Mouse (Mus musculus): ENCODE results near the gene Igsf10. TPM values are rescaled to one million over a fixed set of nuclear protein-coding genes. Genes with fewer than 3 reads are reported as not detected.

The Igsf10 gene
- polyA plus RNA-seq, 2 experiments: 20.5 to 21.2 TPM

DNA sequence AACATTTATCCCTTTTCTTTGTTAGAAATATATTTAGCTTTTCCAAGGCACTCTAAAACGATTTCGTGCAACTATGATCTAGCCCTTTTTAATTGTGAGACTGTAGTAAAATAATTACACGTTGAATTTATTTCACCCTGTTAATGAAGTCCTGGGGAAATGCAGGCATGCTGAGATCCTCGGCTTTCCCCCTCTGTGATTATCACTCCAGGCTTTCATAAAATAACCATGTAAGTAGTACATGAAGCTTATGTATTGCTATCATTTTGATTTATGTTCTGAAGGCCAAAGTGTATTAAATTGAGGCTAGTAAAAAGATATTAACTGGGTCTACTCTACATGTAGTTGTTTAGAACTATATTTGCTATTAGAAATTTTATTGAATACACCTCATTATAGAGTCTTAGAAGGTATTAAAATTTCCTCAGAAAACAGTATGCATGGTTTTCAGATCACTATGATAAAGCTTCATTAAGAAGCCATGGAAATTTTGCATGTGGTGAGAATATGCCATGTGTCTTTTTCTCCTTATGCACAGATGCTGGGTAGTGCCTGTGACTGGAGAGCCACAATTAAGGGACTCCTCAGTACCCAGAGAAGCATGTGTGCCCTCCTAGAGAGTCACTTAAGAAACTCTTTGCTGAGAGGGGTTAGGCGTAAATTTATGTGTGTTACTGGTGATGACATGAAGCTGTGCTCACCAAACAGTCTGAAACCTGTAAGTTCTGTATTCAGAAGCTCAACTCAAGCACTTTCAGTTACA lies 50.6 kb downstream of the Igsf10 start:
- ATAC-seq (ENCODE audit: low FRiP score, low read depth): no peak
- no peak for DNase-seq (ENCODE audit: low spot score)

GRCm38 (mm10) chr3:59290551-59290950 lies 53.6 kb downstream of the Igsf10 start:
- ATAC-seq (ENCODE audit: low FRiP score, low read depth) (no peak), DNase-seq (ENCODE audit: low spot score) (no peak)
- Histone ChIP-seq H3K27ac (replicated peaks; ENCODE audit: low read depth, low read length) (no peak overlapping the region), H3K9ac (ENCODE audit: low read depth, low read length, severe bottlenecking) (no peak overlapping the region), H3K4me2 (replicated peaks; ENCODE audit: low read depth, low read length, severe bottlenecking) (no peak overlapping the region), H3K4me3 (replicated peaks; ENCODE audit: low read length) (no peak overlapping the region), H3K27me3 (ENCODE audit: control insufficient read depth, insufficient read depth, low read length) (no peaks in the 10 kb centered on the region), H3K4me1 (ENCODE audit: control insufficient read depth, insufficient read depth, low read length) (no peaks in the 10 kb centered on the region), H3K9me3 (ENCODE audit: control insufficient read depth, low read length) (no peaks in the 10 kb centered on the region), H3K36me3 (ENCODE audit: control insufficient read depth, insufficient read depth, low read length) (no peaks in the 10 kb centered on the region)
- TF ChIP-seq POLR2A (IDR thresholded peaks at IDR 0.05; ENCODE audit: borderline replicate concordance, extremely low read depth, insufficient read depth, insufficient read length): no peak
- 60% methylated on average over 2 of the region's 2 CpGs for WGBS

More for the DNA sequence above, 50.6 kb downstream of the Igsf10 start:
- no peak overlapping the region for H3K27ac ChIP-seq (replicated peaks; ENCODE audit: low read depth, low read length)
- no peak for TF ChIP-seq POLR2A (IDR thresholded peaks at IDR 0.05; ENCODE audit: borderline replicate concordance, extremely low read depth, insufficient read depth, insufficient read length)
- H3K4me2 ChIP-seq (replicated peaks; ENCODE audit: low read depth, low read length, severe bottlenecking): no peak overlapping the region
- H3K27me3 ChIP-seq (ENCODE audit: control insufficient read depth, insufficient read depth, low read length): no peaks in the 10 kb centered on the region
- no peaks in the 10 kb centered on the region for H3K36me3 ChIP-seq (ENCODE audit: control insufficient read depth, insufficient read depth, low read length)
- H3K9ac ChIP-seq (ENCODE audit: low read depth, low read length, severe bottlenecking): no peak overlapping the region
- WGBS: 50% methylated on average over 5 of the region's 5 CpGs
- no peaks in the 10 kb centered on the region for H3K9me3 ChIP-seq (ENCODE audit: control insufficient read depth, low read length)
- no peak overlapping the region for H3K4me3 ChIP-seq (replicated peaks; ENCODE audit: low read length)
- no peaks in the 10 kb centered on the region; the same call in 1 of the 2 replicates for H3K4me1 ChIP-seq (ENCODE audit: control insufficient read depth, insufficient read depth, low read length)

DNA sequence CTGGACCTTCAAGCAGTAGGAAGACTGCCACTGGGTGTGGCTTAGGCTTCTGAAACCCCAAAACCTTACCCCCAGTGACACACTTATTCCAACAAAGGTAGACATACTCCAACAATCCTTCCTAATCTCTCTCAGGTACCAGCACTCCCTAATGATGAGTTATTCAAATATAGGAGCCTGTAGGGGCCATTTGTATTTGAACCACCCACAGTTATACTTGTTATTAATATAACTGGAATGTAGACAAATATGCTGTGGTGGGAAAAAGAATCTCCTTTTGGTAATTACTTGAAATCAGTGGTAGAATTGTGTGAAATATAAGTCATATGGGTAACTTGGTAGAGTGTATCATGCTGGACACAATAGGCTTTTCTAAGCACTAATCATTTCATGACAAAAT lies 65.6 kb downstream of the Igsf10 start:
- Histone ChIP-seq H3K4me3 (replicated peaks; ENCODE audit: low read length) (no peak overlapping the region), H3K27ac (replicated peaks; ENCODE audit: low read depth, low read length) (no peak overlapping the region), H3K4me1 (ENCODE audit: control insufficient read depth, insufficient read depth, low read length) (no peaks in the 10 kb centered on the region), H3K36me3 (ENCODE audit: control insufficient read depth, insufficient read depth, low read length) (no peaks in the 10 kb centered on the region), H3K9ac (ENCODE audit: low read depth, low read length, severe bottlenecking) (no peak overlapping the region), H3K4me2 (replicated peaks; ENCODE audit: low read depth, low read length, severe bottlenecking) (no peak overlapping the region), H3K27me3 (ENCODE audit: control insufficient read depth, insufficient read depth, low read length) (no peaks in the 10 kb centered on the region), H3K9me3 (ENCODE audit: control insufficient read depth, low read length) (no peaks in the 10 kb centered on the region)
- TF ChIP-seq POLR2A (IDR thresholded peaks at IDR 0.05; ENCODE audit: borderline replicate concordance, extremely low read depth, insufficient read depth, insufficient read length): no peak
- DNase-seq (ENCODE audit: low spot score) (no peak), ATAC-seq (ENCODE audit: low FRiP score, low read depth) (no peak)

GRCm38 (mm10) chr3:59278254-59278533 lies 66.0 kb downstream of the Igsf10 start:
- Histone ChIP-seq H3K36me3 (ENCODE audit: control insufficient read depth, insufficient read depth, low read length) (no peaks in the 10 kb centered on the region), H3K9me3 (ENCODE audit: control insufficient read depth, low read length) (no peaks in the 10 kb centered on the region), H3K27ac (replicated peaks; ENCODE audit: low read depth, low read length) (no peak overlapping the region), H3K9ac (ENCODE audit: low read depth, low read length, severe bottlenecking) (no peak overlapping the region), H3K4me2 (replicated peaks; ENCODE audit: low read depth, low read length, severe bottlenecking) (no peak overlapping the region), H3K27me3 (ENCODE audit: control insufficient read depth, insufficient read depth, low read length) (no peaks in the 10 kb centered on the region), H3K4me3 (replicated peaks; ENCODE audit: low read length) (no peak overlapping the region), H3K4me1 (ENCODE audit: control insufficient read depth, insufficient read depth, low read length) (no peaks in the 10 kb centered on the region)
- WGBS: 92% methylated on average over 3 of the region's 3 CpGs
- DNase-seq (ENCODE audit: low spot score): no peak
- no peak for ATAC-seq (ENCODE audit: low FRiP score, low read depth)
- TF ChIP-seq POLR2A (IDR thresholded peaks at IDR 0.05; ENCODE audit: borderline replicate concordance, extremely low read depth, insufficient read depth, insufficient read length): no peak

DNA sequence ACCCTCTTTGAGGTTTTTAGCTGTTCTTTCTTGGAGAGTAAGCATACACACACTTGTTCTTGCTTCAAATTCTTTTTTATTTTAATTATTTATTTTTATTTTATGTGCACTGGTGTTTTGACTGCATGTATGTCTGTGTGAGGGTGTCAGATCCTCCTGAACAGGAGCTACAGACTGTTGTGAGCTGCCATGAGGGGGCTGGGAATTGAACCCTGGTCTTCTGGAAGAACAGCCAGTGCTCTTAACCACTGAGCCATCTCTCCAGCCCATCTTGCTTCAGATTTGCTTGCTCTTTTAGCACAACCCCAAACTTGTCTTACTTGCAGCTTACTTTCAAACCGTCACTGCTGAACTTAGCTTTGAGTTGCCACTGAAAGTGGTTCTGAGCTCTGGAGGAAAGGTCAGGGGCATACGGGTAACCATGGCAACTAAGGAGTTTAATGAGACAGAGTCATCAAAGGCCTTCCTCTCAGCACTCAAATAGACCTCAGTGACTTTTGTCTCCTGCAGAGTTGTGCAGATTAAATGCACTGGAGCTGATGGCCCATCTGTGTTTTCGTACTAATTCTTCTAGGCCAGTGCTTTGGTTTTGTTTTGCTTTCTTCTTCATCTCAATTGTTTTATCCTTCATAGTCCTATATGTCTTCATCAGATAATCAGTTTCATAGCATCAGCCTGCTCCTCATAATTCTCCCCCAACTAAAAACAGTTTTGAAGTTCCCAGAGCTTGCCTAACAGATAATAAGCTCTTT lies 66.5 kb downstream of the Igsf10 start:
- Histone ChIP-seq H3K4me2 (replicated peaks; ENCODE audit: low read depth, low read length, severe bottlenecking) (no peak overlapping the region), H3K27me3 (ENCODE audit: control insufficient read depth, insufficient read depth, low read length) (no peaks in the 10 kb centered on the region), H3K4me1 (ENCODE audit: control insufficient read depth, insufficient read depth, low read length) (no peaks in the 10 kb centered on the region), H3K9me3 (ENCODE audit: control insufficient read depth, low read length) (no peaks in the 10 kb centered on the region), H3K4me3 (replicated peaks; ENCODE audit: low read length) (no peak overlapping the region), H3K36me3 (ENCODE audit: control insufficient read depth, insufficient read depth, low read length) (no peaks in the 10 kb centered on the region), H3K27ac (replicated peaks; ENCODE audit: low read depth, low read length) (no peak overlapping the region), H3K9ac (ENCODE audit: low read depth, low read length, severe bottlenecking) (no peak overlapping the region)
- TF ChIP-seq POLR2A (IDR thresholded peaks at IDR 0.05; ENCODE audit: borderline replicate concordance, extremely low read depth, insufficient read depth, insufficient read length): no peak
- DNase-seq (ENCODE audit: low spot score) (no peak), ATAC-seq (ENCODE audit: low FRiP score, low read depth) (no peak)
- 27% methylated on average over 3 of the region's 3 CpGs for WGBS

Measured in limb, embryonic 14.5 days (tissue).